Mouse (Mus musculus) forebrain, embryonic 16.5 days (tissue): ENCODE results near the gene Xrn1. TPM values are rescaled to one million over a fixed set of nuclear protein-coding genes. Genes with fewer than 3 reads are reported as not detected.

Experiments used
- polyA plus RNA-seq: library from polyadenylated mRNA; unstranded; fragments of >200 nt; fragmentation: Nextera tagmentation; extraction: Ambion mirVana; gene quantifications from 2 replicates; pipeline ENCODE4 v1.2.1, GENCODE M21; 2015

Xrn1 gene
- polyA plus RNA-seq, 1 experiment from 2014 or later: 19.1 TPM

Other genes with a start within 250 kb of the Xrn1 start
- 6.2 and 6.4 TPM in 2 replicates for gene Trpc1, start 204.4 kb upstream of the Xrn1 start, polyA plus RNA-seq
- 2.7 and 4.1 TPM in 2 replicates for gene Pls1, start 109.4 kb upstream of the Xrn1 start, polyA plus RNA-seq
- 14.5 and 16.4 TPM in 2 replicates for gene Atr, start 97.2 kb upstream of the Xrn1 start, polyA plus RNA-seq
- gene Gk5, start 164.6 kb downstream of the Xrn1 start, polyA plus RNA-seq: 2.7 and 2.8 TPM in 2 replicates
- gene Tfdp2, start 241.5 kb downstream of the Xrn1 start, polyA plus RNA-seq: 33.1 and 33.7 TPM in 2 replicates